Mouse (Mus musculus) erythroblast, embryonic 14.5 days (primary cell): ENCODE data around the gene Ptgdr2.

Experiments
- GATA1 ChIP-seq: IDR thresholded peaks from 2 replicates; pipeline ENCODE4 v1.6.1; 2012; ENCODE audit warnings: low read length, inconsistent platforms, mixed read lengths
- TAL1 ChIP-seq: IDR thresholded peaks from 3 replicates; pipeline ENCODE4 v1.6.1; 2012; ENCODE audit warnings: low read length, inconsistent platforms, mixed read lengths

DNA sequence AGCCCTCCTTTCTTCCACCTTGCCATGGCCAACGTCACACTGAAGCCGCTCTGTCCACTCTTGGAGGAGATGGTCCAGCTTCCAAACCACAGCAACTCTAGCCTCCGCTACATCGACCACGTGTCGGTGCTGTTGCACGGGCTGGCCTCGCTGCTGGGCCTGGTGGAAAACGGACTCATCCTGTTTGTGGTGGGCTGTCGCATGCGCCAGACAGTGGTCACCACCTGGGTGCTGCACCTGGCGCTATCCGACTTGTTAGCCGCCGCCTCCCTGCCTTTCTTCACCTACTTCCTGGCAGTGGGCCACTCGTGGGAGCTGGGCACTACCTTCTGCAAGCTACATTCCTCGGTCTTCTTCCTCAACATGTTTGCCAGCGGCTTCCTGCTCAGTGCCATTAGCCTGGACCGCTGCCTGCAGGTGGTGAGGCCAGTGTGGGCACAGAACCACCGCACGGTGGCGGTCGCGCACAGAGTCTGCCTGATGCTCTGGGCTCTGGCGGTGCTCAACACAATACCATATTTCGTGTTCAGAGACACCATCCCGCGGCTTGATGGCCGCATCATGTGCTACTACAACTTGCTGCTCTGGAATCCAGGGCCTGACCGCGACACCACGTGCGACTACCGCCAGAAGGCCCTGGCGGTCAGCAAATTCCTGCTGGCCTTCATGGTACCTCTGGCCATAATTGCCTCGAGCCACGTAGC is 3.3 kb downstream of the Ptgdr2 start:
- TF ChIP-seq GATA1 (no peak), TAL1 (no peak)
